Mouse (Mus musculus) adrenal gland, adult 18-20 months (tissue): Measurements from ENCODE around the gene Pnpla2. TPM values are rescaled to one million over a fixed set of nuclear protein-coding genes. Genes with fewer than 3 reads are reported as not detected.
A peak's percentile ranks its signal among the peaks of the same experiment; 100 is the strongest.
"Not testable (repeated sequence)": the region's sequence is repeated elsewhere in the genome, so short reads cannot be mapped to it uniquely, and the experiment has no call there.

ENCODE experiments used
- DNase-seq, 2 experiments: peaks; one replicate each; pipeline ENCODE4 v3.0.0; 2021 to 2022; ENCODE audit warnings: low spot score in 2 of 2
- total RNA-seq, 2 experiments: library from RNA; stranded (reverse); gene quantifications; 1 replicate in 1 of 2; 2 replicates in 1 of 2; pipeline ENCODE4 v1.2.3; 2021

Gene Pnpla2
- total RNA-seq, 2 experiments from 2014 or later, result 739 to 1,290 TPM

- peak; percentile 45 to 62 for DNase-seq
These were observed 11.2 kb upstream of the Pnpla2 start, which contains the start of gene Pidd1 for GRCm38 (mm10) chr7:141443828-141444237. Pidd1 (minus strand) TSS chr7:141444025.

DNA sequence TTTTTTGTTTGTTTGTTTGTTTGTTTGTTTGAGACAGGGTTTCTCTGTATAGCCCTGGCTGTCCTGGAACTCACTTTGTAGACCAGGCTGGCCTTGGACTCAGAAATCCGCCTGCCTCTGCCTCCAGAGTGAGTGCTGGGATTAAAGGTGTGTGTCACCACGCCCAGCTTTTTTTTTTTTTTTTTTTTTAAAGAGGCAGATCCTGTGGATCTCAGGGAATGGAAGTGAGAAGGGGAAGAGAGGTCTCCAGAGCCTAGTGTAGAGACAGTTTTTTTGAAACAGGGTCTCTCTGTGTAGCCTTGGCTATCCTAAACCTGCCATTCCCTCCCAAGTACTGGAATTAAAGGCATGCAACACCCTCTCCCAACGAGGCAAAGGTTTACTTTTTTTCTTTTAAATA lies 8.6 kb upstream of the Pnpla2 start:
- not testable (repeated sequence) for DNase-seq

- DNase-seq, result peak; percentile 94 to 95
These were observed 7.6 kb upstream of the Pnpla2 start, which contains the start of gene Rplp2 for GRCm38 (mm10) chr7:141447110-141447991. Rplp2 (plus strand) TSS chr7:141447370.

DNA sequence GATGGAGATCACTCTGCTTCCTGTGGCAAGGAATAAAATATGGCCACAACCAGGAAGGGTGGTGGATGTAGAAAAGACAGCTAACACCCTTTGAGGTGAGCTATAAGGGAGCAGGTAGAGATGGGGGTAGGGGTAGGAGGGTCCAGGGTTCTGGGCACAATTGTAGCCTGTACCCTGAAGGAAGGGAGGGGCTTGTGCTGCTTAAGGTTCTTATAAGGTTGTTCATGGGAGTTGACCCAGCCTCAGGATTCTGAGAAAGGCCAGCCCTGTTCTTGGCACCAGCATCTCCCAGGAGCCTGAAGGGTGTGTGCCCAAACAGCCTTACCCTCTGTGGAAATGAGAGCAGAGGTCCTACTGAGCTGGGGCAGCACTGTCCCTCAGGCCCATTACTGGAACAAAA lies 3.1 kb upstream of the Pnpla2 start:
- no peak for DNase-seq

DNA sequence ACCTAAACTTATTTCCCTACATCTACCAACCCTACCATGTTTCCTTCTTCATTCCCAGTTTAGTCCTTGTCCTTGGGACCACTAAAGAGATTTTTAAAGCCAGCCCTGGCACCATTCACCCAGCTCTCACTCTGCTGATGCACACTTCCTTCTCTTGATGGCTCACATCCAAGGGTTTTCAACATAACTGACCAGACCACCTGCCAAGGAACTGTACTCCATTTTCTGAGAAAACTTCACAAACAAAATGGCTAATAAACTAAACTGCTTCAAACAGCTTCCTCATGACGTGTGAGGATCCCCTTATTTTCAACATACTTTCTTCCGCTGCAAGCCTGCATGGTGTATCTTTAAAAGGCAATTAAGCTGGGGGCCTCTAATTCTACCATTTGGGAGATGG lies 1.4 kb upstream of the Pnpla2 start:
- DNase-seq, result no peak

DNA sequence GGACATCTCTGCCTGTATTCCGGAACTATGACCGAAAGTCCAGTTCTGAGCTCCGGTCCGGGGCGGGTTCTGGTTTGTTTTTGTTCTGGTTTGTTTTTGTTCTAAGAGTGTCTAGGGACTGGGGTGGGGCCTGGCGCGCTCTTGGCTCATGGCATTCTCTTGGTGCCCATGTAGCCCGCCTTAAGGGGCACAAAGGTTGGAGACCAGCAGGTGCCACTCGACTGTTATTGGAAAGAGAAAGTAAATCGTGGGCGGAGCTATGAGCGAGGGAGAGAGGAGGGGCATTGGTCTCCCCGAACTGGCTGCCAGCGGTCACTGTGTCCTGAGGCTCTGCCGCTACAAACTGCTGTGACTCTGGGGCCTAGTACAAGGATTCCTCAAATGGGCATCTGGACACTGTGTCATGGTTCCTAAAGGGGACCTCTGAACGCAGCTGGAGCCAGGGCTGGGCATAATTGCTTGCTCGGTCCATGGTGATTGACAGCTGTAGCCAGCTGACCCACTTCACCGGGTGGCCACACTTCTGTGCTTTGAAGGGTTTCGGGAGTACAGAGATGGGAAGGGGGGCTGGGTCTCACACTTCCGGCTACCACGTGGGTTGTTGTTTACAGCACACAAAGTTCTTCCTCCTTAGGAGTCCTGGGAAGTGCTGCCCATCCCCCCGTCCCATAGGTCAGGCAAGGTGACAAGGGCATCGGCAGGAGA lies 764 bp downstream of the Pnpla2 start:
- peak in 1 of 2 experiments; percentile 72 for DNase-seq

- no peak for DNase-seq
These were observed 1.7 kb downstream of the Pnpla2 start for GRCm38 (mm10) chr7:141456739-141457138.

GRCm38 (mm10) chr7:141457236-141457635 lies 2.2 kb downstream of the Pnpla2 start:
- DNase-seq, result no peak

GRCm38 (mm10) chr7:141457986-141458660 lies 3.1 kb downstream of the Pnpla2 start:
- DNase-seq, result peak; percentile 61 to 69

GRCm38 (mm10) chr7:141458661-141459060 lies 3.7 kb downstream of the Pnpla2 start:
- peak in 1 of 2 experiments; percentile 26 for DNase-seq

DNA sequence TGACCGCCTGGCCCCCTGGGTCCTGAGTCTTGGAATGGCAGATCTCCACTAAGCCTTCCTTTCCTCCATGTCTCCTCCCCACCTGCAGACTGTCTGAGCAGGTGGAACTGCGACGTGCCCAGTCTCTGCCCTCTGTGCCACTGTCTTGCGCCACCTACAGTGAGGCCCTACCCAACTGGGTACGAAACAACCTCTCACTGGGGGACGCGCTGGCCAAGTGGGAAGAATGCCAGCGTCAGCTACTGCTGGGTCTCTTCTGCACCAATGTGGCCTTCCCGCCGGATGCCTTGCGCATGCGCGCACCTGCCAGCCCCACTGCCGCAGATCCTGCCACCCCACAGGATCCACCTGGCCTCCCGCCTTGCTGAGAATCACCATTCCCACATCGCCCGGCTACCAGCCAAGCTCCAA lies 4.3 kb downstream of the Pnpla2 start:
- peak in 1 of 2 experiments; percentile 32 for DNase-seq

DNA sequence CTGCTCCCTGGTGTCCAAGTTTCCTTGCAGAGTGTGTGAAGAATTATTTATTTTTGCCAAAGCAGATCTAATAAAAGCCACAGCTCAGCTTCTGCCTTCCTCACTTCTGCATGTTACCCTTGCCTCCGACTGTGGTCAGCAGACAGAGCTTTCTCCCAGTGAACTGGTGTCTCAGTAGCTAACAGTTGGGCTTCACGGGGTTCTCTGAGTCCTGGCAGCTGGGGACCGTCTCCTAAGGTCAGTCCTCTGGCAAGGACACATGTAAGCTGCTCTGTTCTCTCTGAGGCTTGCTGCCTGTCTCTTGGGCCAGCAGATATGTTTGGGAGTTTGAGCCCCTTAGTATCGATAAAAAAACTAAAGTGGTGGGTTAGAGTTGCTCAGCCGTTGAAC lies 5.0 kb downstream of the Pnpla2 start:
- DNase-seq, result no peak

- peak in 1 of 2 experiments; percentile 31 for DNase-seq
These were observed 5.6 kb downstream of the Pnpla2 start, which contains the start of gene Cracr2b for GRCm38 (mm10) chr7:141460391-141461113. Cracr2b (plus strand) TSS chr7:141461094.

- peak; percentile 10 to 42 for DNase-seq
These were observed 6.7 kb downstream of the Pnpla2 start for GRCm38 (mm10) chr7:141461521-141462332.

DNA sequence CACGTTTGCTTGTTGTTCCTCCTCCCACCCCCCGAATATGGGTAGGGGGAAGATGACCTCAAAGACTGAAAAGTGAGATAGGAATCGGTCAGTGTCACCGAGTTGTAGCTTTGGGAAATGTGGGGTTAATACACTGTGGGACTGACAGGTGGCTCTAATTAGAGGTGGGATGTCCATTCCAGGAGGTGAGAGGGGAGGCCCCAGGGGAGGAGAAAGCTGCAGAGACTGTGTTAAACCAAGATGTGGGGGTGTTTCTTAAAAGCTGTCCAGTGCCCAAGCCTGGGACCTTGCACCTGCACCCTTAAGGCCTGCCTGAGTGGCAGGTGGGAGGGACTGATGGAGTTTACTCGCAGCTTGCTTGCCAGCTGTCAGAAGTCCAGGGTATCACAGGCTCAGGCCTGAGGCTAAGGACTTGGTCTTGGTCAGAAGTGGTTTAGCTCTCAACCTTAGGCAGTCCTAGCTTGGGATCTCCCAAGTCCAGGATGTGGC lies 7.4 kb downstream of the Pnpla2 start:
- DNase-seq, result peak; percentile 3 to 26

DNA sequence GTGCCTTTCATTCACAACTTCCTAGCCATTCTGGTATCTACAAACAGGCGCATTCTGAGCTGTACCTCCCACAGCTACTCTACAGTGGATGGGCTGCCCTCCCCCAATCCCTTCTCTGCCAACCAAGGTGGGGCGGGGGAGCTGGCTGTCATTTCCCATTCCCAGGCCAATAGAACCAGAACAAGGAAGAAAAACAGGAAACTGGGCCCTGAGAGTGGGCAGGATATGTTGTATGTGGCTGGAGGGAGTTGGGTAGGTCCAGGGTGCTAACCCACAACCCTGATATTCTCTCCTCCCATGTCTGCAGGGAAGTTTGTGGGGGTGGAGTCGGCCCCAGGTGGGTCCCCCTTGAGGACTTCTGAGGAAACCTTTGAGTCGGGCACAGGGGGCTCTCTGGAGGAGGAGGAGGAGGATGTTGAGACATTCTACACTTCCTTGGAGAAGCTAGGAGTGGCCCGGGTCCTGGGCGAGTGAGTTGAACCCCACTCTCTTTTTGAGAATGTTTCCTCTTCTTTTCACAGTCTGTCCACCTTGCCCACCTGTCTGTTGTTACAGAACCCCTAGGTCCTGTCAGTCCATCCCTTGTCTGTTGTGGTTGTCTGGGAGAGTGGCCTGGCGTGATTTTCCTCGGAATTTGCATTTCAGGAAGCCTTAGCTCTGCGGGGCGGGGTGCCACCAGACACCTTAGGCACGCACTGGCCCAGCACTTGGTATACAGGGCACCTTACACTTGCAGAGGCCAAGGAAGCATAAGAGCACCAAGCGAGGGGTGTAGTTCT lies 9.0 kb downstream of the Pnpla2 start:
- DNase-seq, result peak; percentile 28 to 43

DNA sequence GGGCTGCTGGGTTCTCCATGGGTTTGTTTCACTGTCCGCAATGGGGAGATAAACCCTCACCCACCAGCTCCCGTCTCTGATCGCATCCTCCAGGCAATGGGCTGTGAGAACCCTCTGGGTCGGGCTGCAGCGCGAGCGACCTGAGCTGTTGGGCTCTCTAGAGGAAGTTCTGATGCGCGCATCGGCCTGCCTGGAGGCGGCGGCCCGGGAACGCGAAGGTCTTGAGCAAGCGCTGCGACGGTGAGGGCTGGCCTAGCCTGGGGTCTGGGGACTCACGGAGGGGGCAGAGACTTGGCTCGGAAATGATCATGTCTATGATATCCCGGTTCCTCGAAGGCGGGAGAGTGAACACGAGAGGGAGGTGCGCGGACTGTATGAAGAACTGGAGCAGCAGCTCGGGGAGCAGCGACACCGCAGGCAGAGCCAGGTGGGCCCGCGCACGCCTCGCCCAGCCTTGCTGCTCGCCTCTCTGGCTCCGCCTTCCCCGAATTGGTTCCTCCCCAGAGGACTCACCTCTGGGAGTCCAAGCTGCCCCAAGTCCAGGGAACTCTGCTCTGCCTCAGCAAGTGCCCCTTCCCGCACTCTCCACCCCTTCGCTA lies 9.7 kb downstream of the Pnpla2 start:
- peak; percentile 2 to 35 for DNase-seq

- DNase-seq, result peak in 1 of 2 experiments; percentile 4
These were observed 10.5 kb downstream of the Pnpla2 start for GRCm38 (mm10) chr7:141465388-141466044.
